Mouse (Mus musculus) C2C12 (cell line): ENCODE results near the gene Trim28. TPM values are rescaled to one million over a fixed set of nuclear protein-coding genes. Genes with fewer than 3 reads are reported as not detected.

ENCODE experiments used
- H3K27me3 ChIP-seq: one replicate; pipeline ENCODE4 v1.6.1; 2011; ENCODE audit not compliant: control insufficient read depth, insufficient read depth, insufficient read length
- H3K36me3 ChIP-seq: one replicate; pipeline ENCODE4 v1.6.1; 2011; ENCODE audit not compliant: control insufficient read depth, insufficient read depth
- H3K4me3 ChIP-seq: one replicate; pipeline ENCODE4 v1.5.1; 2011; ENCODE audit warnings: mild to moderate bottlenecking, control low read depth; ENCODE audit not compliant: poor library complexity, insufficient read depth, severe bottlenecking
- H3K79me2 ChIP-seq: one replicate; pipeline ENCODE4 v1.6.1; 2011; ENCODE audit not compliant: control insufficient read depth, insufficient read depth
- H3K79me3 ChIP-seq: one replicate; pipeline ENCODE4 v1.6.1; 2011; ENCODE audit warnings: low read depth, control low read depth
- H3ac ChIP-seq: one replicate; pipeline ENCODE3; 2011; ENCODE audit warnings: low read depth; ENCODE audit not compliant: control insufficient read depth, insufficient read length
- CEBPB ChIP-seq: IDR thresholded peaks from one replicate; pipeline ENCODE4 v1.6.1; 2011; ENCODE audit warnings: low read depth, mild to moderate bottlenecking, control low read depth, moderate library complexity
- CTCF ChIP-seq: IDR thresholded peaks from one replicate; pipeline ENCODE4 v1.5.1; 2011; ENCODE audit not compliant: control insufficient read depth, insufficient read depth, insufficient read length
- FOSL1 ChIP-seq: IDR thresholded peaks from one replicate; pipeline ENCODE4 v1.8.0; 2011; ENCODE audit warnings: mild to moderate bottlenecking, low read length; ENCODE audit not compliant: poor library complexity, insufficient read depth, severe bottlenecking
- MAX ChIP-seq: IDR thresholded peaks from one replicate; pipeline ENCODE4 v1.6.1; 2011; ENCODE audit warnings: mild to moderate bottlenecking, control low read depth
- MYOD1 ChIP-seq: IDR thresholded peaks from one replicate; pipeline ENCODE4 v1.6.1; 2011; ENCODE audit warnings: low read depth; ENCODE audit not compliant: control insufficient read depth, insufficient read length
- MYOG ChIP-seq: IDR thresholded peaks from one replicate; pipeline ENCODE4 v1.6.1; 2011; ENCODE audit not compliant: control insufficient read depth, insufficient read length; ENCODE audit errors: extremely low read depth
- USF1 ChIP-seq: IDR thresholded peaks from one replicate; pipeline ENCODE4 v1.6.1; 2011; ENCODE audit warnings: low read depth, mild to moderate bottlenecking, control low read depth, moderate library complexity
- polyA plus RNA-seq: library from polyadenylated mRNA; unstranded; fragments of >200 nt; fragmentation: generic; extraction: Trizol; gene quantifications from one replicate; pipeline ENCODE4 v1.2.1, GENCODE M21; 2012; ENCODE audit warnings: missing spikeins

Trim28 gene
- polyA plus RNA-seq, 1 experiment = 606 TPM

DNA sequence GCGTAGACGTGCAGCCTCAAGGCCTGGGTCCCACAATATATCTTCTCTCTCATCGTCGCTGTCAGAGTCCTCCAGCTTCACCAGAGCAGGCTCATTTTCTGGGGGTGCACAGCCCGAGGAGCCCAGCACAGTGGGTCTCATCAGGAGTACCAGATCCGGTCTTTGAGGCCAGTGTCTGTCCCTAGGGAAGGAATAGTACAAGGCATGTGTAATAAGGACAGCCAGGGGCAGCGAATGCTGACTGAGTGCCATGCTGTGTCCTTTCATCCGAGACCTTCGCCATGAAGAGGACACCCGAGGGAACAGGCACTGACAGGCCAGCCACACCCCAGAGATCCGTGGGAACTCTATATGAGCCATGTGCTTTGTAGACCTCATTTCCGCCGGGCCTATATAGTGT, 54.1 kb downstream of the Trim28 start:
- H3ac ChIP-seq = no peak overlapping the region
- no peak overlapping the region for H3K4me3 ChIP-seq
- H3K79me2 ChIP-seq = no peaks in the 10 kb centered on the region
- TF ChIP-seq MYOG (no peak), MYOD1 (no peak), MAX (no peak), USF1 (no peak), CTCF (no peak), CEBPB (no peak), FOSL1 (no peak)
- H3K27me3 ChIP-seq = no peaks in the 10 kb centered on the region
- no peaks in the 10 kb centered on the region for H3K79me3 ChIP-seq
- H3K36me3 ChIP-seq = no peaks in the 10 kb centered on the region

DNA sequence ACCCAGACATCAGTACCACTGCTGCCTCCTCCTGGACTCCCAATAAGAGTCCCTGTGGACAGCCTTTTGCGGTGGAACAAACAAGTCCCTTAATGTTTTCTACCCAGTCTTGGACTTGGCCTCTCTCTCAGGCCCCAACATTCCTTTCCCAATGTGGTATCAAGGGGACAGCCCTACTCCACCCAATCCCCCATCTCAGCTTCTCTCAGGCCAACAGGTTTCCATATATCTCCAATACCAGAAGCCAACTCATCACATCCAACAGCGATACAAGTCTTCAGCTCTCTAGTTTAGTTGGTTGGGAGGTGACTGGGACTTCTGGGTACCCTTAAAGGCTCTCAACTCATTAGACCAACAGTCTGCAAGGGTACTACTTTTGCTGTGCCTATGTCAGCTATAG, 54.6 kb downstream of the Trim28 start:
- Histone ChIP-seq H3K4me3 (no peak overlapping the region), H3K36me3 (no peaks in the 10 kb centered on the region), H3K79me2 (no peaks in the 10 kb centered on the region), H3ac (no peak overlapping the region), H3K79me3 (no peaks in the 10 kb centered on the region), H3K27me3 (no peaks in the 10 kb centered on the region)
- TF ChIP-seq FOSL1 = no peak
- TF ChIP-seq MYOD1 = no peak
- TF ChIP-seq CTCF = no peak
- no peak for TF ChIP-seq CEBPB
- TF ChIP-seq USF1 = no peak
- TF ChIP-seq MAX = no peak
- no peak for TF ChIP-seq MYOG

- H3K79me2 ChIP-seq = no peaks in the 10 kb centered on the region
- no peaks in the 10 kb centered on the region for H3K27me3 ChIP-seq
- no peak for TF ChIP-seq FOSL1
- no peak for TF ChIP-seq MAX
- TF ChIP-seq CTCF = no peak
- TF ChIP-seq MYOD1 = no peak
- TF ChIP-seq CEBPB = no peak
- TF ChIP-seq MYOG = no peak
- TF ChIP-seq USF1 = no peak
These were observed 55.0 kb downstream of the Trim28 start for GRCm38 (mm10) chr7:13053961-13054286.

GRCm38 (mm10) chr7:13054287-13055010, 55.5 kb downstream of the Trim28 start, which contains the start of gene Mzf1:
Gene Mzf1 (minus strand): TSS chr7:13054764.
- no peak for TF ChIP-seq CEBPB
- TF ChIP-seq MYOG = no peak
- no peak for TF ChIP-seq MAX
- TF ChIP-seq CTCF = no peak
- TF ChIP-seq MYOD1 = no peak
- no peak for TF ChIP-seq USF1
- no peak for TF ChIP-seq FOSL1

More at GRCm38 (mm10) chr7:13053961-13054286, 55.0 kb downstream of the Trim28 start:
- Histone ChIP-seq H3K36me3 (no peaks in the 10 kb centered on the region), H3K79me3 (no peaks in the 10 kb centered on the region), H3ac (no peak overlapping the region), H3K4me3 (no peak overlapping the region)

DNA sequence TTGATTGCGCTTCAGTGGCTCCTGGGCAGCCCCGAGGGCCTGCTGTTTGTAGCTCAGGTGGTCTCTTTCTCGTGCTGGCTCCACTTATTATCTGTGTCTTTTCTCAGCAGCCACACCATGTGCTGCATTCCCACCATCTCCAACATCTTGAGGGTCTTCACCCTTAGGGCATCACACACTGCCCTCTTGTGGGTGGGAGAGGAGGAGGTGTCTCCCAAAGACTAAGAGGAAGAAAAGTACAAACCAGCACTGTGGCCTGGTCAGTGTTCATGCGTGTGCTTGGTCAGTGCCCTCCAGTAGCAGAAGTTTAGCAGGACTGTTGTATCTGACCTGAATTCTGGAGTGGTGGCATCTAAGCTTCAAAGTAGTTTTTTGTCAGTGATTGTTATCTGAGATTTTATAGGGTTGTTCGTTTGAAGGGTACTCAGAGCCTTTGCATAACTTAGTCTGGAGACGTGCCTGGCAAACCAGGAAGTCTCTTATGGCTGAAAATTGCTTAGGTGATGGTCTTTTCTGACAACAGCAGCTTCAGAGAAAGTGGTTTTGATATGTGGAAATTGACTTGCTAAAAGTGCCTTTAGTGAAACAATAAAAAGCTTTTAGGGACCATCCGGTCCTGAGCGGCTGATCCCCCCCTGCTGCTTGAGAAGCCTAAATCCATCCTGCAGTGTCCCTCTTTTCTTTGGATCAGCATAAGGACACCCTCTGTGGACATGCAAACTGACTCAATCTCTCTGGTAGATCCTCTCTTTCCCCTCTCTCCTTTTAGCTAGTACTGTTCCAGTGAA, 58.2 kb downstream of the Trim28 start:
- Histone ChIP-seq H3K4me3 (no peak overlapping the region), H3K79me3 (no peaks in the 10 kb centered on the region), H3K79me2 (no peaks in the 10 kb centered on the region), H3ac (no peak overlapping the region), H3K27me3 (peaks cover 3% of the 10 kb centered on the region), H3K36me3 (no peaks in the 10 kb centered on the region)
- no peak for TF ChIP-seq MYOD1
- TF ChIP-seq CEBPB = no peak
- no peak for TF ChIP-seq MYOG
- TF ChIP-seq CTCF = no peak
- no peak for TF ChIP-seq USF1
- no peak for TF ChIP-seq FOSL1
- TF ChIP-seq MAX = no peak

More at GRCm38 (mm10) chr7:13054287-13055010, 55.5 kb downstream of the Trim28 start, which contains the start of gene Mzf1:
- H3ac ChIP-seq = peak within 1 kb of the TSS; percentile 68
- no peaks in the 10 kb centered on the region for H3K27me3 ChIP-seq
- H3K79me3 ChIP-seq = no peaks in the 10 kb centered on the region
- H3K79me2 ChIP-seq = no peaks in the 10 kb centered on the region
- peak within 1 kb of the TSS; percentile 26 for H3K4me3 ChIP-seq
- no peaks in the 10 kb centered on the region for H3K36me3 ChIP-seq
